9 mouse cellular contexts compared by ENCODE assay signal in the genomic region with DNA sequence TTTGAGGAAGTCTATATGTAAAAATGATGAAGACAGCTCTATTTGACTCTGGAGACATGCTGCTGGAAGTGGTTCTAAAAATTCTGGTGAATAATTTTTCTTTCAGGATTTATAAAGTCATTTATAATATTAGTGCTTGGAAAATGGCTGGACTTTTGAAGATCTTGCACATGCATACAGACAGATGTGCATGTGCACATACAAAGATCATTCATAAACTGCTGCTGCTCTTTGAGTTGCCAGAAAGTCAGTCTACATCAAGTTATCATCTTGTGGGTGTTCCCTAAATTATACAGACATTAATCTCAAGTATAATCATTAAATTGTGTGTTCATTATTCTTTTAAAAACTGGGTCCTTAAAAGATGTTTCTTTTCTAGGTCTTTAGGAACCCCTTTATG.
"Had no signal": no experiment of that assay in that cellular context is flagged by ENCODE, and none has a peak within 500 bp of the region (broad histone marks: within the 10 kb centered on the region; RNA-seq: fewer than 3 reads in every experiment).

No protein-coding gene starts in this region.

- H3K27ac ChIP-seq: kidney, embryonic 15.5 days; limb, embryonic 13.5 days; liver, embryonic 14.5 days had no signal

- H3K9ac ChIP-seq: kidney, embryonic 15.5 days; limb, embryonic 13.5 days; liver, embryonic 14.5 days had no signal

- DNase-seq: kidney, adult 11 months; lung, adult 18-20 months; right cerebral cortex, postnatal 4 days; spleen, adult 18-20 months; thymus, adult 18-20 months; thymus, postnatal 14 days had no signal

- H3K27me3 ChIP-seq: kidney, embryonic 15.5 days; limb, embryonic 13.5 days had no signal

- H3K9me3 ChIP-seq: kidney, embryonic 15.5 days; limb, embryonic 13.5 days had no signal

- H3K36me3 ChIP-seq: kidney, embryonic 15.5 days; limb, embryonic 13.5 days had no signal

- H3K4me3 ChIP-seq: kidney, embryonic 15.5 days; limb, embryonic 13.5 days had no signal
